Mouse (Mus musculus) heart, adult 9 months (tissue): Measurements from ENCODE around the gene Stx16.

Experiments used
- DNase-seq, 2 experiments: peaks; one replicate each; pipeline ENCODE4 v3.0.0; 2022; ENCODE audit warnings: low spot score in 2 of 2

Stx16 gene

GRCm38 (mm10) chr2:174075673-174076432, at the start of gene Stx16:
Gene Stx16, plus strand, starts transcription at chr2:174076308.
- peak; percentile 91 to 96 for DNase-seq

- DNase-seq: no peak
These were observed 49.7 kb upstream of the Stx16 start for GRCm38 (mm10) chr2:174026406-174026805.

GRCm38 (mm10) chr2:174033257-174033800, 42.8 kb upstream of the Stx16 start:
- no peak for DNase-seq

GRCm38 (mm10) chr2:174047656-174048055, 28.5 kb upstream of the Stx16 start:
- DNase-seq: no peak

GRCm38 (mm10) chr2:174049481-174050338, 26.4 kb upstream of the Stx16 start:
- DNase-seq: no peak

GRCm38 (mm10) chr2:174050339-174050685, 25.8 kb upstream of the Stx16 start:
- DNase-seq: no peak

GRCm38 (mm10) chr2:174051081-174051481, 25.0 kb upstream of the Stx16 start:
- DNase-seq: no peak

- no peak for DNase-seq
These were observed 21.6 kb upstream of the Stx16 start for GRCm38 (mm10) chr2:174054496-174054895.

GRCm38 (mm10) chr2:174057730-174058129, 18.4 kb upstream of the Stx16 start:
- no peak for DNase-seq

GRCm38 (mm10) chr2:174058316-174058939, 17.7 kb upstream of the Stx16 start:
- no peak for DNase-seq

GRCm38 (mm10) chr2:174059591-174060385, 16.3 kb upstream of the Stx16 start:
- no peak for DNase-seq

GRCm38 (mm10) chr2:174061219-174061618, 14.9 kb upstream of the Stx16 start:
- DNase-seq: no peak

GRCm38 (mm10) chr2:174063074-174063473, 13.0 kb upstream of the Stx16 start:
- DNase-seq: no peak

- no peak for DNase-seq
These were observed 12.4 kb upstream of the Stx16 start for GRCm38 (mm10) chr2:174063527-174064211.

- no peak for DNase-seq
These were observed 8.2 kb upstream of the Stx16 start for GRCm38 (mm10) chr2:174067793-174068419.

- no peak for DNase-seq
These were observed 6.5 kb upstream of the Stx16 start for GRCm38 (mm10) chr2:174069532-174070049.

GRCm38 (mm10) chr2:174071406-174071805, 4.7 kb upstream of the Stx16 start:
- DNase-seq: no peak

GRCm38 (mm10) chr2:174073156-174073790, 2.8 kb upstream of the Stx16 start:
- no peak for DNase-seq

- DNase-seq: no peak
These were observed 1.5 kb upstream of the Stx16 start for GRCm38 (mm10) chr2:174074621-174075020.
